Mouse (Mus musculus) liver, adult 2 months (tissue): ENCODE results near the gene Ky.

Source experiments
- CTCF ChIP-seq: fragments of 200-500 bp; IDR thresholded peaks from 2 replicates; pipeline ENCODE4 v1.5.1; 2011; ENCODE audit warnings: low read depth, low read length, control low read depth
- POLR2A ChIP-seq: fragments of 200-500 bp; IDR thresholded peaks from 2 replicates; pipeline ENCODE4 v1.6.1; 2011; ENCODE audit warnings: low read length, control low read depth; ENCODE audit not compliant: insufficient read depth; ENCODE audit errors: extremely low read depth

DNA sequence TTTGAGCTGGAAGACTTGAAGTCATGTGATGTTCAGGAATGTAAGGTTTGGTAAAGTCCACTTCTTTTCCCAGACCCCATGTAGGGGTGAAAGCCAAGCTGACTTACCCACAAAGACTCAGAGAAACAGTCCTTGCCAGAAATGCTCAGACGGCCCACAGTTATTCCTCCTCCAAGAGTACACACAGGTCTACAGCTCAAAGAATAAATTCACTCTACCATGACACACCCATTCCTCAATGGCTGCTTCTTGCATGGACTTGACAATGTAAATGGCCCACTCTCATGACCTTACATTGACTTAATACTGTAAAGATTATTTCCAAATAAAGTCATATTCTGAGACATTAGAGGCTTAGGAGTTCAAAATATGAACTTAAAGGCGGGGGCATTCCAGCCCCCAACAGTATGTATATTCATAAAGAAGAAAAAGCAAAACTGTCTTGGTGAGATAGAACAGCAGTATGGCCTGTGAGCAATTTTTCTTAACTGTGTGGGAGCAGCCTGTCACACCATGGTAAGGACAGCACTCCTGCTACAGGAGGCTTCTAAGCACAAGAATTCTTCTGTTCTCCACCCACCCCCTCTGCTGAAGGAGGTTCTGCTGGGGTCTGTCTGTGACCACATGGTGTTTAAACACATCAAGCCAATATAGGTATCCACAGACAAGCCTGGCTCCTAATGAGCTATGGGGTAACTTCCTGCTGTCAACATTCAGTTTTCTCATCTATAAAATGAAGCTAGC is 35.3 kb upstream of the Ky start:
- TF ChIP-seq POLR2A (no peak), CTCF (no peak)
